Mouse (Mus musculus): ENCODE data around the gene Ctdsp2. TPM values are rescaled to one million over a fixed set of nuclear protein-coding genes. Genes with fewer than 3 reads are reported as not detected.

Gene Ctdsp2
- total and polyA plus RNA-seq, 2 experiments from 2014 or later: 11.2 to 50.1 TPM

- ATAC-seq (ENCODE audit: low FRiP score): no peak
- H3K9me3 ChIP-seq (ENCODE audit: low read length): no peaks in the 10 kb centered on the region
- 81% methylated on average over 5 of the region's 5 CpGs for WGBS
Observed at GRCm38 (mm10) chr10:126949824-126950223, 28.7 kb upstream of the Ctdsp2 start.

GRCm38 (mm10) chr10:126950572-126950971 lies 27.9 kb upstream of the Ctdsp2 start:
- ATAC-seq (ENCODE audit: low FRiP score): no peak
- Histone ChIP-seq H3K9me3 (ENCODE audit: low read length) (no peaks in the 10 kb centered on the region), H3K27ac (ENCODE audit: low read depth, low read length) (no peak overlapping the region), H3K4me1 (ENCODE audit: insufficient read depth, low read length) (no peaks in the 10 kb centered on the region), H3K4me3 (ENCODE audit: low read depth, low read length) (no peak overlapping the region), H3K36me3 (ENCODE audit: insufficient read depth, low read length) (no peaks in the 10 kb centered on the region), H3K9ac (replicated peaks; ENCODE audit: low read length, poor library complexity, severe bottlenecking) (no peak overlapping the region), H3K4me2 (ENCODE audit: low read depth, low read length, poor library complexity, severe bottlenecking) (no peak overlapping the region), H3K27me3 (ENCODE audit: insufficient read depth, low read length) (no peaks in the 10 kb centered on the region; the same call in 1 of the 2 replicates)
- WGBS: 92% methylated on average over 4 of the region's 4 CpGs
- no peak for DNase-seq (ENCODE audit: low spot score)
- TF ChIP-seq CTCF (IDR thresholded peaks at IDR 0.05): no peak

More at GRCm38 (mm10) chr10:126949824-126950223, 28.7 kb upstream of the Ctdsp2 start:
- Histone ChIP-seq H3K9ac (replicated peaks; ENCODE audit: low read length, poor library complexity, severe bottlenecking) (no peak overlapping the region), H3K4me3 (ENCODE audit: low read depth, low read length) (no peak overlapping the region), H3K4me1 (ENCODE audit: insufficient read depth, low read length) (no peaks in the 10 kb centered on the region), H3K27ac (ENCODE audit: low read depth, low read length) (no peak overlapping the region), H3K4me2 (ENCODE audit: low read depth, low read length, poor library complexity, severe bottlenecking) (no peak overlapping the region), H3K36me3 (ENCODE audit: insufficient read depth, low read length) (no peaks in the 10 kb centered on the region), H3K27me3 (ENCODE audit: insufficient read depth, low read length) (no peaks in the 10 kb centered on the region; the same call in 1 of the 2 replicates)
- no peak for DNase-seq (ENCODE audit: low spot score)
- no peak for TF ChIP-seq CTCF (IDR thresholded peaks at IDR 0.05)

- H3K4me2 ChIP-seq (ENCODE audit: low read depth, low read length, poor library complexity, severe bottlenecking): no peak overlapping the region
- TF ChIP-seq CTCF (IDR thresholded peaks at IDR 0.05): no peak
- no peak for DNase-seq (ENCODE audit: low spot score)
- H3K27me3 ChIP-seq (ENCODE audit: insufficient read depth, low read length): no peaks in the 10 kb centered on the region; the same call in 1 of the 2 replicates
- WGBS: 95% methylated on average over 1 of the region's 1 CpGs
- peaks cover 6% of the 10 kb centered on the region for H3K4me1 ChIP-seq (ENCODE audit: insufficient read depth, low read length)
- H3K9me3 ChIP-seq (ENCODE audit: low read length): no peaks in the 10 kb centered on the region
- H3K27ac ChIP-seq (ENCODE audit: low read depth, low read length): no peak overlapping the region
- no peak for ATAC-seq (ENCODE audit: low FRiP score)
- no peak overlapping the region for H3K9ac ChIP-seq (replicated peaks; ENCODE audit: low read length, poor library complexity, severe bottlenecking)
- no peak overlapping the region for H3K4me3 ChIP-seq (ENCODE audit: low read depth, low read length)
- H3K36me3 ChIP-seq (ENCODE audit: insufficient read depth, low read length): no peaks in the 10 kb centered on the region
Observed at GRCm38 (mm10) chr10:126952375-126952774, 26.1 kb upstream of the Ctdsp2 start.

GRCm38 (mm10) chr10:126953029-126953471 lies 25.5 kb upstream of the Ctdsp2 start:
- whole genome bisulfite sequencing: 85% methylated on average over 3 of the region's 3 CpGs
- no peaks in the 10 kb centered on the region; the same call in 1 of the 2 replicates for H3K27me3 ChIP-seq (ENCODE audit: insufficient read depth, low read length)
- no peak for TF ChIP-seq CTCF (IDR thresholded peaks at IDR 0.05)
- H3K9ac ChIP-seq (replicated peaks; ENCODE audit: low read length, poor library complexity, severe bottlenecking): no peak overlapping the region
- peaks cover 11% of the 10 kb centered on the region for H3K4me1 ChIP-seq (ENCODE audit: insufficient read depth, low read length)
- no peak overlapping the region for H3K4me2 ChIP-seq (ENCODE audit: low read depth, low read length, poor library complexity, severe bottlenecking)
- H3K4me3 ChIP-seq (ENCODE audit: low read depth, low read length): no peak overlapping the region
- no peaks in the 10 kb centered on the region for H3K9me3 ChIP-seq (ENCODE audit: low read length)
- DNase-seq (ENCODE audit: low spot score) (no peak), ATAC-seq (ENCODE audit: low FRiP score) (no peak)
- H3K27ac ChIP-seq (ENCODE audit: low read depth, low read length): no peak overlapping the region
- no peaks in the 10 kb centered on the region for H3K36me3 ChIP-seq (ENCODE audit: insufficient read depth, low read length)

GRCm38 (mm10) chr10:126956692-126957358 lies 21.7 kb upstream of the Ctdsp2 start:
- no peaks in the 10 kb centered on the region for H3K9me3 ChIP-seq (ENCODE audit: low read length)
- peaks cover 11% of the 10 kb centered on the region for H3K4me1 ChIP-seq (ENCODE audit: insufficient read depth, low read length)
- peaks cover 7% of the 10 kb centered on the region; the same call in 1 of the 2 replicates for H3K27me3 ChIP-seq (ENCODE audit: insufficient read depth, low read length)
- no peak overlapping the region for H3K4me3 ChIP-seq (ENCODE audit: low read depth, low read length)
- H3K36me3 ChIP-seq (ENCODE audit: insufficient read depth, low read length): no peaks in the 10 kb centered on the region
- WGBS: 3% methylated on average over 15 of the region's 15 CpGs
- H3K4me2 ChIP-seq (ENCODE audit: low read depth, low read length, poor library complexity, severe bottlenecking): peak overlapping the region; percentile 36
- H3K9ac ChIP-seq (replicated peaks; ENCODE audit: low read length, poor library complexity, severe bottlenecking): peak overlapping the region; percentile 46; the same call in 1 of the 2 replicates
- no peak for TF ChIP-seq CTCF (IDR thresholded peaks at IDR 0.05)
- H3K27ac ChIP-seq (ENCODE audit: low read depth, low read length): peak overlapping the region; percentile 78
- DNase-seq (ENCODE audit: low spot score): peak; percentile 53
- ATAC-seq (ENCODE audit: low FRiP score): 0 out of 2 replicates have a peak, but pooled peaks have one; percentile 3

All from midbrain, postnatal 0 days (tissue).